Mouse (Mus musculus) hindbrain, embryonic 10.5 days (tissue): ENCODE measurements around the gene 1700001P01Rik. TPM values are rescaled to one million over a fixed set of nuclear protein-coding genes. Genes with fewer than 3 reads are reported as not detected.
A peak's percentile ranks its signal among the peaks of the same experiment; 100 is the strongest.
"Not testable (repeated sequence)": the region's sequence is repeated elsewhere in the genome, so short reads cannot be mapped to it uniquely, and the experiment has no call there.

Source experiments
- DNase-seq: peaks from one replicate; pipeline ENCODE4 v3.0.0-alpha.2; 2017; ENCODE audit warnings: low spot score
- H3K27ac ChIP-seq: fragments of 300-500 bp; sonication (generic); 2 replicates; pipeline ENCODE4 v1.5.1; 2016; ENCODE audit warnings: mild to moderate bottlenecking, moderate library complexity
- H3K27me3 ChIP-seq: fragments of 300-500 bp; sonication (generic); 2 replicates; pipeline ENCODE4 v1.6.1; 2016; ENCODE audit warnings: mild to moderate bottlenecking; ENCODE audit not compliant: poor library complexity, insufficient read depth, severe bottlenecking
- H3K36me3 ChIP-seq: fragments of 300-500 bp; sonication (generic); 2 replicates; pipeline ENCODE4 v1.6.1; 2016; ENCODE audit warnings: mild to moderate bottlenecking, moderate library complexity
- H3K4me1 ChIP-seq: fragments of 300-500 bp; sonication (generic); replicated peaks from 2 replicates; pipeline ENCODE4 v1.6.1; 2016; ENCODE audit warnings: mild to moderate bottlenecking
- H3K4me3 ChIP-seq: fragments of 300-500 bp; sonication (generic); 2 replicates; pipeline ENCODE4 v1.5.1; 2016; ENCODE audit warnings: mild to moderate bottlenecking, moderate library complexity
- H3K9me3 ChIP-seq: fragments of 300-500 bp; sonication (generic); 2 replicates; pipeline ENCODE4 v1.6.1; 2016; ENCODE audit warnings: mild to moderate bottlenecking, moderate library complexity
- WGBS: fragments of 180-500 bp; shearing (Covaris S2); methylation state at CpG from one replicate; pipeline ENCODE4 v1.1.7; 2016; 5-methylcytosine and 5-hydroxymethylcytosine counted together
- polyA plus RNA-seq: library from polyadenylated mRNA; unstranded; fragments of >200 nt; fragmentation: Nextera tagmentation; extraction: Ambion mirVana; gene quantifications from 2 replicates; pipeline ENCODE4 v1.2.1, GENCODE M21; 2016

1700001P01Rik gene
- polyA plus RNA-seq, 1 experiment from 2014 or later, result 0.80 TPM

DNA sequence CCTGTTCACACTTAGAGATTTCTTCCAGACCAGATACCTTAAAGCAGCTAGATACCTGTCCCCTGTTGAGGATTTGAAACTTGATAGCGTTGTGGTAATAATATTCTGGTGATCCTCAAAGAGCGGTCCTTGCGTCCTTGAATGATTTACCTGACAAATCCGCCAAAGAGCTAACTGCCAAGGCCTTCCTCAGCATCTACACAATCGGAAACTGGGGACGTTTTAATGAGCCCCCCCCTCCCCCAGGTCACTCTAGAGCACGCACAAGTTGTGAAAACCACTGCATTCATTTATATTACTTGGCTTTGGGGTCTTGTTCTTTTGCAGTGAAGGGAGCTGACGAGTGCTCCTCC lies 22.3 kb upstream of the 1700001P01Rik start:
- 32% methylated on average over 8 of the region's 8 CpGs for WGBS
- H3K36me3 ChIP-seq, result no peaks in the 10 kb centered on the region

DNA sequence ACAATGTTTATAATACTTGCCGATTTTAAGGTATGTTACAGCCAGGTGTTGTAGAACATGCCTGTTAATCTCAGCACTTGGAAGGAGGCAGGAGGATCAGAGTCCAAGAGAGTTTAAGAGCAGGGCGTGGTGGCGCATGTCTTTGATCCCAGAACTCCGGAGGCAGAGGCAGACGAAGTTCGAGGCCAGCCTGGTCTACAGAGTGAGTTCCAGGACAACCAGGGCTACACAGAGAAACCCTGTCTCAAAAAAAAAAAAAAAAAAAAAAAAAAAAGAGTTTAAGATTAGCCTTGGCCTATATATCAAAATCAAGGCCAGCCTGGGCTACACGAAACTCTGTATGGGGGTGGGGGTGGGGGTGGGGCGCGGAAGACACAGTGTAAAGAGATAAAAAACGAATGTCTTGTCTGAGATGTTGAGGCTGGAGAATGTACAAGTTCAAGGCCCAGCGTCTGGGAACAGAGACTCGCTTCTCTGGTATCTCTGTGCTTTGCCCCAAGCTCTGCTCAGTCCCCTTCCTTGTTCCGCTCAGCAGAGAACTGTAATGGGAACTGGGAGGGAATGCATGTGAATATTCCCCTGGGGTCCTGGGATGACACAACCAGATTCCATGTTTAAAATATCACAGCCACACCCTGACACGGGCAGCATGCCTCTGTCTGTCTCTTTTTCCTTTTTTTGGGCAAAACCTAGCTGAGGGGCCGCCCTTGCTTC lies 21.8 kb upstream of the 1700001P01Rik start:
- DNase-seq, result no peak
- Histone ChIP-seq H3K27me3 (no peaks in the 10 kb centered on the region), H3K4me1 (peaks cover 36% of the 10 kb centered on the region), H3K27ac (no peak overlapping the region), H3K36me3 (no peaks in the 10 kb centered on the region), H3K4me3 (peak overlapping the region; percentile 24; the same call in 1 of the 2 replicates), H3K9me3 (no peaks in the 10 kb centered on the region)
- WGBS, result 60% methylated on average over 15 of the region's 15 CpGs

More for the DNA sequence above, 22.3 kb upstream of the 1700001P01Rik start:
- peak overlapping the region; percentile 85 for H3K4me3 ChIP-seq
- DNase-seq, result no peak
- no peak overlapping the region for H3K27ac ChIP-seq
- no peaks in the 10 kb centered on the region for H3K27me3 ChIP-seq
- no peaks in the 10 kb centered on the region for H3K9me3 ChIP-seq
- peaks cover 39% of the 10 kb centered on the region for H3K4me1 ChIP-seq

DNA sequence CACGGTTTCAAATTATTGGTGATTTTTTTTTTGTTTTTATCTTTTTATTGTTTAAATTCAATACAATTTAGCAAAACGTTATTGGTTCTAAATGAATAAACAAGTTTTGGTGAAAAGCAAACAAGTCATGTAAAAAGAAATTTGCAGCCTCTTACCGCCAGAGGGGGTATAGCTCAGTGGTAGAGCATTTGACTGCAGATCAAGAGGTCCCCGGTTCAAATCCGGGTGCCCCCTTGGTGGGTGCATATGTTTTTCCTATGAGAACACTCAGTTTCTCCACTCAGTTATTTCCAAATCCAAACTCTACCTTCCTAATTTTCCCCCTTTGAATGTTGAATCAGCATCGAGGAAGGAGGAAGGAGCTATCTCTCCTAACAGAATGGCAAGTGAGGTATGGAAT lies 21.2 kb upstream of the 1700001P01Rik start:
- Histone ChIP-seq H3K4me1 (peaks cover 30% of the 10 kb centered on the region), H3K27ac (no peak overlapping the region), H3K4me3 (no peak overlapping the region), H3K27me3 (no peaks in the 10 kb centered on the region), H3K9me3 (no peaks in the 10 kb centered on the region), H3K36me3 (no peaks in the 10 kb centered on the region)
- no peak for DNase-seq
- WGBS, result 5% methylated on average over 6 of the region's 6 CpGs

DNA sequence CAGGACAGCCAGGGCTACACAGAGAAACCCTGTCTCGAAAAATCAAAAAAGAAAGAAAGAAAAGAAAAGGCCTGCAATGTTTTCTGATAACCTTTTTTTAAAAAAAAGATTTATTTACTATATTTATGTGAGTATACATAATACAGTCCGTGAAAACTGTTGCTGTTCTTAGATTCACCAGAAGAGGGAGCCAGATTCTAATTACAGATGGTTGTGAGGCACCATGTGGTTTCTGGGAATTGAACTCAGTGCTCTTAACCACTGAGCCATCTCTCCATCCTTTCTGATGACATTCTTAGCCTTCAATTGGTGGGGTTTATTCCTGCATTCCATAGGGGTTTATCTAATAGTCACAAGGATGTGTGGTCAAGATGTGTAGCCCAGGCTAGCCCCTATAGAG lies 17.4 kb upstream of the 1700001P01Rik start:
- Histone ChIP-seq H3K4me3 (no peak overlapping the region), H3K27ac (no peak overlapping the region), H3K27me3 (no peaks in the 10 kb centered on the region), H3K4me1 (peaks cover 6% of the 10 kb centered on the region), H3K36me3 (no peaks in the 10 kb centered on the region), H3K9me3 (no peaks in the 10 kb centered on the region)
- DNase-seq, result no peak
- WGBS, result 16% methylated on average over 2 of the region's 2 CpGs

DNA sequence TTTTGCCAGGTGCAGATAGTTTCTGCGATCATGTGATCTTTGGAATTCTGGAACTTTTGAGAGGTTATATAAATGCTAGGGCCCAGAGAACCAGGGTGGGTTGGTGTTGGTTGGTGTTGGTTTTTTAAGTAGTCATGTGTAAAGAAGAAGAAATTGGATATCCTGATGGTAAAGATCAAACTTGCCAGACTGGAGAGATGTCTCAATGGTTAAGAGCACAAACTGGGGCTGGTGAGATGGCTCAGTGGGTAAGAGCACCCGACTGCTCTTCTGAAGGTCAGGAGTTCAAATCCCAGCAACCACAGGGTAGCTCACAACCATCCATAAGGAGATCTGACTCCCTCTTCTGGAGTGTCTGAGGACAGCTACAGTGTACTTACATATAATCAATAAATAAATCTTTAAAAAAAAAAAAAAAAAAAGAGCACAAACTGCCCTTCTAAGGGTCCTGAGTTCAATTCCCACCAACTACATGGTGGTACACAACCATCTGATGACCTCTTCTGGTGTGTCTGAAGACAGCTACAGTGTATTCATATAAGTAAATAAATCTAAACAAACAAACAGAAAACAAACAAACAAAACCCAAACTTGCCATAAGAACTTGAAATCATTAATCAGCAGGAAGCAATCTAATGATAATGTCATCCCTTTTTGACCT lies 15.2 kb upstream of the 1700001P01Rik start:
- H3K4me3 ChIP-seq, DNase-seq, H3K36me3 ChIP-seq, H3K27ac ChIP-seq, H3K9me3 ChIP-seq, H3K27me3 ChIP-seq, H3K4me1 ChIP-seq: not testable (repeated sequence)
- WGBS, result 80% methylated on average over 2 of the region's 2 CpGs

DNA sequence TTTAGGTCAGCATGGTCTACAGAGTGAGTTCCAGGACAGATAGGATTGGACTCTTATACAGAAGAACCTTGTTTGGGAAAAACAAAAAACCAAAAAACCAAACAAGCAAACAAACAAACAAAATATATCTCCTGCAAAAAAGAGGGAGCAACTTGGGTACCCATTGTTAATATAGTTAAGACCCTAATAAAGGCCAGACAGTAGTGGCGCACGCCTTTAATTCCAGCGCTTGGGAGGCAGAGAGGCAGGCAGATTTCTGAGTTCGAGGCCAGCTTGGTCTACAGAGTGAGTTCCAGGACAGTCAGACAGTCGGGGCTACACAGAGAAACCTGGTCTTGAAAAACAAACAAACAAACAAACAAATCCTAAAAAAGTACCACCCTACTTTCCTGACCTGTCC lies 14.0 kb upstream of the 1700001P01Rik start:
- H3K9me3 ChIP-seq, result no peaks in the 10 kb centered on the region
- H3K4me3 ChIP-seq, result no peak overlapping the region
- H3K27ac ChIP-seq, result no peak overlapping the region
- H3K27me3 ChIP-seq, result no peaks in the 10 kb centered on the region
- no peaks in the 10 kb centered on the region for H3K36me3 ChIP-seq
- DNase-seq, result no peak
- no peaks in the 10 kb centered on the region for H3K4me1 ChIP-seq
- WGBS, result 88% methylated on average over 5 of the region's 5 CpGs

DNA sequence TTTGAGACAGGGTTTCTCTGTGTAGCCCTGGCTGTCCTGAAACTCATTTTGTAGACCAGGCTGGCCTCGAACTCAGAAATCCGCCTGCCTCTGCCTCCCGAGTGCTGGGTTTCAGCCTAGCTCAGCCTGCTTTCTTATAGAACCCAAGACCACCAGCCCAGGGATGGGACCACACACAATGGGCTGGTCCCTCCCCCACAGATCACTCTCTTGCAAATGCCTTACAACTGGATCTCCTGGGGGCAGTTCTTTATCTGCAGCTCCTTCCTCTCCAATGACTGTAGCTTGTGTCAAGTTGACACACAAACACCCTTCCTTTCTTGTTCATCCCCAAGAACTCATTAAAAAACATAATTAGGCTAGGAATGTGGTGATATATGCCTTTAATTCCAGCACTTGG lies 12.2 kb upstream of the 1700001P01Rik start:
- H3K27ac ChIP-seq, result no peak overlapping the region
- H3K4me3 ChIP-seq, result no peak overlapping the region
- DNase-seq, result no peak
- H3K27me3 ChIP-seq, result no peaks in the 10 kb centered on the region
- H3K4me1 ChIP-seq, result peaks cover 4% of the 10 kb centered on the region
- WGBS, result 89% methylated on average over 3 of the region's 3 CpGs
- no peaks in the 10 kb centered on the region for H3K36me3 ChIP-seq
- H3K9me3 ChIP-seq, result no peaks in the 10 kb centered on the region

DNA sequence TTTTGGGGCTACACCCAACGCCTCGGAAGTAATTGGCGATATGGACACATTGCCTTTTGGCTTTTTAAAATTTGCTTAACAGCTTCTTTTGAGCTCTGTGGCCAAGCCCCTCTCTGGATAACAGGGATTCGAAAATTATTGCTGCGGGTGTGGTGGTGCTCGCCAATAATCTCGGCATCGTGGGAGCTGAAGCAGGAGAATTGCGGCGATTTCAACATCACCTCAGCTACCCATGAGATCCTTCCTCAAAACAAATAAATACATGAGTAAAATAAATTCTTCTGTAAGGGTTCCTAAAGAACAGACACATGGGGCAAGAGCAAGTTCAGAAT lies 6.8 kb upstream of the 1700001P01Rik start:
- Histone ChIP-seq H3K27ac (peak overlapping the region; percentile 99), H3K9me3 (no peaks in the 10 kb centered on the region), H3K4me3 (peak overlapping the region; percentile 99), H3K27me3 (no peaks in the 10 kb centered on the region), H3K36me3 (peaks cover 40% of the 10 kb centered on the region), H3K4me1 (peaks cover 24% of the 10 kb centered on the region)
- under 1% methylated on average over 10 of the region's 10 CpGs for WGBS
- no peak for DNase-seq

DNA sequence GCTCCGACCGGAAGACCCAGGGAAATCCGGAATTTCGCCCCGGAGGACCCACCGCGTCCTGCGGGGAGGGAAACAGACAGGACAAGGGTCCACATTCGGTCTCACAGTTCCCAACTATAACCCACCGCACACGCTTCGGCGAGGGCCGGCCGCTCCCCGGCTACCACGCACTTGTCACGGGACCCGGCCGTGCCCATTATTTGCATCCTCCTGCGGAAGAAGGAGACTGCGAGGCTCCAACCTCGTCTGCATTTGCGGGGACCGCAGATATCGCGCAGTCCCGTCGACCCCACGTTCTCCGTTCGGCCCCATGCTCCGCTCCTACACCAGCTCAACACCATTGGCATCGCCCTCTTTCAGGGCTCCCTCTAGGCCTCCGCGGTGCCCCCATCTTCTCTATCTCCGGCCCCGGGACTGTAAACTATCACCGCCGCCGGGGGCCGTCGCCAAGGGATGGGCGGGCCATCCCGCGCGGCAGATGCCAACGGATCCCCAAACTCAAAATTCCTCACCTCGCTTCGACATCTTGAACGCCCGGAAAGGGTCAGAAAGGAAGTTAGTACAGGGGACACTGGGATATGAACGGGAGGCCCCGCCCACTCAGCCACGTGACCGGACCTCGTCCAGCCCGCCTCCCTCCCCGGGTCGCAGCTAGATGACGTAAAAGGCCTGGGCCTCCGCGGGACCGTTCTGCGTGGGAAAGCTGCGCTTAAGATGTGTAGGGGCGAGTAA lies 6.3 kb upstream of the 1700001P01Rik start, which contains the start of gene Rpl23:
Gene Rpl23 (minus strand): TSS at position 606 of the 732 bp plus-strand sequence.
- Histone ChIP-seq H3K27me3 (no peaks in the 10 kb centered on the region), H3K36me3 (peaks cover 46% of the 10 kb centered on the region), H3K4me1 (peaks cover 24% of the 10 kb centered on the region), H3K27ac (peak within 1 kb of the TSS; percentile 99), H3K4me3 (peak within 1 kb of the TSS; percentile 99), H3K9me3 (no peaks in the 10 kb centered on the region)
- WGBS, result under 1% methylated on average over 67 of the region's 67 CpGs
- DNase-seq, result peak; percentile 98

DNA sequence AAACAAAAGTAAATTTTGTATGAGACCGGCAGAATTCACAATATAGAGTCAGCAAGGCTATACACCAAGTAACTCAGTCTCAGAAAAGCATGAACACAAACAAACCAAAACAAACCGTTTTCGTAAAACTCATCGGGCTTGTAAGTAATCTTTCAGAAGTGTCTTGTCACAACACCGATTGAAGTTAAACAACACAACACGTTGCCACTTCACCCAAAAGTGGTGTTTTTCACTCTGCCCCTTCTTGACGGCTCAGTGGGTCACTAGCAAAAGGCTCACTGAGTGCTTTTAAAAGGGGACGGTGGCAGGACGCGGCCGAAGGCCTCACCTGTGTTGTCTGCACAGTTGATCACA lies 5.7 kb upstream of the 1700001P01Rik start:
- peak overlapping the region; percentile 99 for H3K4me3 ChIP-seq
- H3K4me1 ChIP-seq, result peaks cover 24% of the 10 kb centered on the region
- peak overlapping the region; percentile 99 for H3K27ac ChIP-seq
- no peak for DNase-seq
- H3K27me3 ChIP-seq, result no peaks in the 10 kb centered on the region
- peaks cover 51% of the 10 kb centered on the region for H3K36me3 ChIP-seq
- 2% methylated on average over 11 of the region's 11 CpGs for WGBS
- H3K9me3 ChIP-seq, result no peaks in the 10 kb centered on the region

DNA sequence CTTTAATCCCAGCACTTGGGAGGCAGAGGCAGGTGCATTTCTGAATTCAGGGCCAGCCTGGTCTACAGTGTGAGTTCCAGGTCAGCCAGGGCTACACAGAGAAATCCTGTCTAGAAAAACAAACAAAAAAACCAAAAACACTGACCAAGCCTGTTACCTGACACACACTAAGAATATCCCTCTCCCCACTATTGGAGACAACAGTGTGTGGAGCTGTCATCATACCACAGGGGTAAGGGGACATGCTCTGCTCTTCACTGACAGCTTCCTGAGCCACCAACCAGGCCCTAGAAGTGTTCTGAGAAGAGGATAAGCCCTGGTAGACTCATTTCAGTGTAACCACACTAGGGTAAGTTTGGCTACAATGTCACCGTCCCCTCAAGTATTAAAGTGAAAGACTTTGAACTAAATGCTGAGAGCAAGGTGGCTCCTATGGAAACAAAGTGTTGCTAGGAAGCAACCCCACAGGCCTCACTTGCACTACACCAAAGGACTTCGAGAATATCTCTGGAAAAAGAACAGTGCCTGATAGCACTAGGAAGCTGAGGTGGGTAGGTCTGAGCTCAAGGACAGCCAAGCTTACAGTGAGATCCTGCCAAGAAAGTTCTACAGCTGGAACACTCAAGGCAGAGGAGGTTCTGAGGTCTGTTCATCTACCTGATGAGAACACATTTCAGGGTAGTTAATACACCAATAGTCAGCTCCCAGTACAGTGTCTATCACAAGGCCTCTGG lies 4.4 kb upstream of the 1700001P01Rik start:
- DNase-seq, result no peak
- peak overlapping the region; percentile 99 for H3K4me3 ChIP-seq
- no peak overlapping the region for H3K27ac ChIP-seq
- peaks cover 64% of the 10 kb centered on the region for H3K36me3 ChIP-seq
- H3K9me3 ChIP-seq, result no peaks in the 10 kb centered on the region
- peaks cover 37% of the 10 kb centered on the region for H3K4me1 ChIP-seq
- no peaks in the 10 kb centered on the region for H3K27me3 ChIP-seq
- 79% methylated on average over 2 of the region's 2 CpGs for WGBS

DNA sequence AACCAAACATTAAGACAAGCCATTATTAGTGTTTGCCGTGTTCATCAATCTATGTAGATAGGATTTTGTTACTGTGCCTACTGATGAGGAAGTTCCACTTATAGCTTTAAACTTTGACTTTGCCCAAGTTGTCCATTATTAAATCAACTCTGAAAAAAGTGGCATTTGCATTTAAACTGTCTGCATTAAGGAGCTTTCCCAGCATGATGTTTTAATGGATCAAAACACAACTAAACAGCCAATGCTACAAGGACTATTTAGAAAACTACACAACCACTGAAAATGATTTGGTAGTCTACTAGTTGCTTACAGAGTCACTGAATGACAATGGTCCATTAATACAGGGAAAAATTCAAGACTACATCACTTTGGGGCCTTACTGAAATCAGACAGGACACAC lies 3.2 kb upstream of the 1700001P01Rik start:
- no peak for DNase-seq
- H3K9me3 ChIP-seq, result no peaks in the 10 kb centered on the region
- H3K4me1 ChIP-seq, result peaks cover 37% of the 10 kb centered on the region
- H3K27ac ChIP-seq, result no peak overlapping the region
- H3K36me3 ChIP-seq, result peaks cover 66% of the 10 kb centered on the region
- no peak overlapping the region for H3K4me3 ChIP-seq
- 92% methylated on average over 1 of the region's 1 CpGs for WGBS
- no peaks in the 10 kb centered on the region for H3K27me3 ChIP-seq
